Mouse (Mus musculus) forebrain, embryonic 12.5 days (tissue): ENCODE measurements around the gene Pcgf3. TPM values are rescaled to one million over a fixed set of nuclear protein-coding genes. Genes with fewer than 3 reads are reported as not detected.

Source experiments
- ATAC-seq: fragments of 200-750 bp; cut with Nextera tagmentation; 2 replicates; pipeline ENCODE4 v1.8.0; 2017; ENCODE audit warnings: moderate TSS enrichment; ENCODE audit not compliant: low FRiP score
- H3K27ac ChIP-seq: fragments of 300-500 bp; sonication (generic); 2 replicates; pipeline ENCODE4 v1.5.1; 2016; ENCODE audit warnings: mild to moderate bottlenecking
- H3K27me3 ChIP-seq: fragments of 300-500 bp; sonication (generic); 2 replicates; pipeline ENCODE4 v1.6.1; 2016; ENCODE audit warnings: mild to moderate bottlenecking
- H3K36me3 ChIP-seq: fragments of 300-500 bp; sonication (generic); replicated peaks from 2 replicates; pipeline ENCODE4 v1.6.1; 2016; ENCODE audit warnings: mild to moderate bottlenecking
- H3K4me1 ChIP-seq: fragments of 300-500 bp; sonication (generic); 2 replicates; pipeline ENCODE4 v1.6.1; 2016
- H3K4me2 ChIP-seq: fragments of 300-500 bp; sonication (generic); 2 replicates; pipeline ENCODE4 v1.6.1; 2016; ENCODE audit warnings: mild to moderate bottlenecking, moderate library complexity
- H3K4me3 ChIP-seq: fragments of 300-500 bp; sonication (generic); replicated peaks from 2 replicates; pipeline ENCODE4 v1.5.1; 2016; ENCODE audit warnings: mild to moderate bottlenecking
- H3K9ac ChIP-seq: fragments of 300-500 bp; sonication (generic); 2 replicates; pipeline ENCODE4 v1.6.1; 2016; ENCODE audit warnings: mild to moderate bottlenecking
- H3K9me3 ChIP-seq: fragments of 300-500 bp; sonication (generic); 2 replicates; pipeline ENCODE4 v1.6.1; 2016
- WGBS: fragments of 180-500 bp; shearing (Covaris S2); methylation state at CpG from one replicate; pipeline ENCODE4 v1.1.7; 2016; 5-methylcytosine and 5-hydroxymethylcytosine counted together
- polyA plus RNA-seq: library from polyadenylated mRNA; unstranded; fragments of >200 nt; fragmentation: Nextera tagmentation; extraction: Ambion mirVana; gene quantifications from 2 replicates; pipeline ENCODE4 v1.2.1, GENCODE M21; 2016

The Pcgf3 gene
- 36.2 and 36.8 TPM in 2 replicates for polyA plus RNA-seq

DNA sequence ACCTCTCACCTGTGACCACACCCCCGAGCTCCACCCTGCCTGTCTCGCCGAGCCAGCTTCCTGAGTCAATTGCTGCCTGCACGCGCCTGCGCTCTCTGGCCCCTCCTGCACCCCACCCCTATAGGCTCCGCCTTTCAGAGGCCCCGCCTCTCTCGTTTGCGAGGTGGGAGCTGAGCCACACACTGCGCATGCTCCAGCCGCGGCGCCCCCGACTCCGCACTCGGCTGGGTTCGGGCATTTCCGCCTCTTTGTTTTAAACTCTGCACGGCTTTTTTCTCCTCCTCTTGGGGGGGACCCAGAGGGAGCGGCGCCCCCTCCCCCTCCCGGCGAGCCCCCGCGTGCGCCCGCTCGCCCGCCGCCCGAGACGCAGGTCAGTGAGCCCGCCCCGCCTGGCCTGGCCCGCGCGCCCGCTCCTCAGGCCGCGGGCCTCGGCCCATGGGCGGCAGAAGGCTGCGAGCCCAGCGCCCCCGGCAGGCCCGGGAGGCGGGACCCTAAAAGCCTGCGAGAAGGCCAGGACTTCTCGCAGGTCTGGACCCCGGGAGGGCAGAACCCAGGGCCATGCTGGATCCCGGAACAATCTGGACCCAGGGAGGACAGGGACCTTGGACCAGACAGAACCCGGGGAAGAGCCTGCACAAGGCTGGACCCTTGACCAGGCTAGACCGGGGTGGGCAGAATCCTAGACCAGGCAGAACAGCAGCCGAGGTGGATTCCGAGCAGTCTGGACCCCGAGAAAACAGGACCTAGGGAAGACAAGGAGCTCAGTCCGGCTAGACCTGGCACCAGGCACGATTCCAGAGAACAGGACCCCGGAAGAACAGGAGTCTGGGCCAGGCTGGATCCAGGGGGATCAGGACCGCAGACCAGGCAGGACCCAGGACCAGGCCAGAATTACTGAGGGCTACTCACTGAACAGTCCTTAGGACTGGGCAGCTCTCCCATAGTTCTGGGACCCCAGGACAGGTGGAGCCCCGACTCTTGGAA lies at the start of gene Pcgf3:
TSS of gene Pcgf3 (plus strand) at position 151 of the 984 bp plus-strand sequence.
- WGBS: under 1% methylated on average over 49 of the region's 62 CpGs
- peak within 1 kb of the TSS; percentile 99 for H3K9ac ChIP-seq
- H3K27me3 ChIP-seq: peaks cover 21% of the 10 kb centered on the region
- H3K4me3 ChIP-seq: peak within 1 kb of the TSS; percentile 89
- H3K27ac ChIP-seq: peak within 1 kb of the TSS; percentile 84
- no peaks in the 10 kb centered on the region for H3K9me3 ChIP-seq
- H3K36me3 ChIP-seq: no peaks in the 10 kb centered on the region; the same call in 1 of the 2 replicates
- peak; percentile 98 for ATAC-seq
- H3K4me2 ChIP-seq: peak within 1 kb of the TSS; percentile 99
- peaks cover 46% of the 10 kb centered on the region for H3K4me1 ChIP-seq

DNA sequence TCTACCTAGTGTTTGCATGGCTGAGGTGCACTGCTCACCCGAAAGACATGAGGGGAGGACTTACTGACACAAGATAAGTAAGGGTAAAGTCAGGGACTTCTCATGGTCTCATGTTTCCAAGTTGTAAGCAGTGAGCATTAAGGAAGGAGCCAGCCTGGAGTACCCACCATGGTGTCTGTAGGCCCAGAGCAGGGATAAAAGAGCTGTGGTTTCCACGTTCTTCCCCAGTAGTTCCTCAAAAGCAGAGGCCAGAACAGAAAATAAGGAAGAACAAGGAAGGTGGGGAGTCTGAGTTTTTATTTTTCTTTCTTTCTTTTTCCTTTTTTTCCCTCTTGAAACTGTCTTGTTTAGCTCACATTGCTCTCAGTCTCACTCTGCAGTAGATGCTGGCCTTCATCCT lies 46.3 kb upstream of the Pcgf3 start:
- H3K36me3 ChIP-seq: no peaks in the 10 kb centered on the region
- no peaks in the 10 kb centered on the region for H3K4me1 ChIP-seq
- no peak overlapping the region for H3K9ac ChIP-seq
- H3K27me3 ChIP-seq: no peaks in the 10 kb centered on the region
- no peak overlapping the region for H3K27ac ChIP-seq
- no peak overlapping the region for H3K4me2 ChIP-seq
- WGBS: 76% methylated on average over 2 of the region's 2 CpGs
- no peaks in the 10 kb centered on the region for H3K9me3 ChIP-seq
- H3K4me3 ChIP-seq: no peak overlapping the region
- ATAC-seq: no peak

DNA sequence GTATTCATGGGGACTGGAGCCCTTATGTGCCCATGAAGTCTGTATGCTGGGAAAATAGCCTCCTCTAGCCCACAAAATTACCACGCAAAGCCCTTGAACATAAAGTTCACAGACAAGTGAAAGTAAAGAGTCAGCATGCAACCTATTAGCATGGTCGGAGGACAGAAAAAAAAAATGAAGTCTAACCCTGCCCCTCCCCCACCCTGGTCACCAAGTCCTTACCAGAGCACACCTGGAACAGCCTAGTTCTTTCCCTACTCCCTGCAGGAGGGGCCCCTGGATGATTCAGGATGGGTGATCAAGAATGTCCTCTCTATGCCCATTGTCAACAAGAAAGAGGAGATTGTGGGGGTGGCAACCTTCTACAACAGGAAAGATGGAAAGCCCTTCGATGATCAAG lies 38.3 kb upstream of the Pcgf3 start:
- H3K9me3 ChIP-seq: no peaks in the 10 kb centered on the region
- H3K27ac ChIP-seq: no peak overlapping the region
- no peak overlapping the region for H3K4me2 ChIP-seq
- H3K4me1 ChIP-seq: no peaks in the 10 kb centered on the region
- ATAC-seq: no peak
- no peaks in the 10 kb centered on the region for H3K36me3 ChIP-seq
- no peaks in the 10 kb centered on the region for H3K27me3 ChIP-seq
- WGBS: 85% methylated on average over 3 of the region's 3 CpGs
- H3K4me3 ChIP-seq: no peak overlapping the region
- H3K9ac ChIP-seq: no peak overlapping the region

DNA sequence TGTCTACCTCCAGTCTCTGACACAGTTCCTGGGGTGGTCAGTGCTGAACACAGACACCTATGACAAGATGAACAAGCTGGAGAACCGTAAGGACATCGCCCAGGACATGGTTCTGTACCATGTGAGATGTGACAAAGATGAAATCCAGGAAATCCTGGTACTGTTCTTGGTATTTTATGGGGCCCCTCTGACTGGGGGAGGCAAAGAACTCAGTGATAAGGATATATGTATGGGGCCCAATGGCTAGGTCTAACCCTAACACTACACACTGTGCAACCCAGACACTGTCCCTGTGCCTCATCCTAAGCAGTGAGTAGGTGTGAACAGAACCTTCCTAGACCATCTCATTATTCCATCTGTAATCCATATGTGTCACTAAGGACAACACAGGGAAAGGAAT lies 37.6 kb upstream of the Pcgf3 start:
- Histone ChIP-seq H3K27ac (no peak overlapping the region), H3K36me3 (no peaks in the 10 kb centered on the region), H3K27me3 (no peaks in the 10 kb centered on the region), H3K4me1 (no peaks in the 10 kb centered on the region), H3K9me3 (no peaks in the 10 kb centered on the region), H3K4me2 (no peak overlapping the region), H3K9ac (no peak overlapping the region), H3K4me3 (no peak overlapping the region)
- 89% methylated on average over 2 of the region's 2 CpGs for WGBS
- no peak for ATAC-seq

DNA sequence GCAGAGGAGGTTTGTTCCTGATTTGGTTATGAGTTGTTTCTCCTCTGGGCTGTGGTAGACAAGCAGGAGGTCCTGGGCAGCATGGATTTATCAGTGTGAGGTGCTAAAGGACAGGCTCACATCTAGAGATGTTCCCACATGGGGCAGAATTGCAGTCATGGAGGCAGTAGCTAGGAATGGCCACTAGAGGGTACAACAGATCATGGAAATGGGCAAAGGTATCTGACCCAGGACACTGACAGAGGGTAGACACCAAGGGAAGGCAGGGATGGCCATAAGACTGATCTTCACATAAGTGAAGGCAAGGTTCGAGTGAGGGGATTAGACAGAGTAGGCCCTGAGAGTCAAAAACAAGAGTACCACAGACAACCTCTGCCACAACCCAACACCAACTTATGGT lies 33.8 kb upstream of the Pcgf3 start:
- no peak overlapping the region for H3K9ac ChIP-seq
- no peak overlapping the region for H3K27ac ChIP-seq
- ATAC-seq: 0 out of 2 replicates have a peak, but pooled peaks have one; percentile 44
- no peaks in the 10 kb centered on the region for H3K4me1 ChIP-seq
- no peak overlapping the region for H3K4me3 ChIP-seq
- WGBS: 65% methylated on average over 1 of the region's 1 CpGs
- no peaks in the 10 kb centered on the region for H3K27me3 ChIP-seq
- no peak overlapping the region for H3K4me2 ChIP-seq
- peaks cover 24% of the 10 kb centered on the region for H3K36me3 ChIP-seq
- H3K9me3 ChIP-seq: no peaks in the 10 kb centered on the region

DNA sequence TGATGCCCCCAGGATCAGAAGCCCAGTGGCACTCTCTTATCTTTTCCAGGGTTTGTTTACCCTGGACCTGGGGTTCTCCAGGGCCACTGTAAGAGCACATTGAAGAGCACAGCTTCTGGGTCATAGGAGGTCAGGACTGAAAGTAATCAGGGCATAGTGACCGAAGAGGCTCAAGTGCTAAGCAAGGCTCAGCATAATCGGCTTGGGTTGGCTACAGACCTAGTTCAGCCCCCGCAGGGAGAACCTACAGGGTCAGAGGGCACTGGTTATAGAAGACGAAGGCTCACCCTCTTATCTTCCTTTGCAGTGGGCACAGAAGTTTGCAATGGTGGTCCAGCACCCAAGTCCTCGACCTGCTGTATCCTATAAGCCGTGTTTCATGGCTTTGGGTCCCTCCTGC lies 29.8 kb upstream of the Pcgf3 start:
- H3K4me3 ChIP-seq: no peak overlapping the region
- 94% methylated on average over 6 of the region's 6 CpGs for WGBS
- H3K27me3 ChIP-seq: peaks cover 7% of the 10 kb centered on the region; the same call in 1 of the 2 replicates
- peaks cover 14% of the 10 kb centered on the region for H3K4me1 ChIP-seq
- peaks cover 32% of the 10 kb centered on the region for H3K36me3 ChIP-seq
- H3K9ac ChIP-seq: no peak overlapping the region
- H3K27ac ChIP-seq: no peak overlapping the region
- H3K4me2 ChIP-seq: no peak overlapping the region
- no peak for ATAC-seq
- H3K9me3 ChIP-seq: no peaks in the 10 kb centered on the region

DNA sequence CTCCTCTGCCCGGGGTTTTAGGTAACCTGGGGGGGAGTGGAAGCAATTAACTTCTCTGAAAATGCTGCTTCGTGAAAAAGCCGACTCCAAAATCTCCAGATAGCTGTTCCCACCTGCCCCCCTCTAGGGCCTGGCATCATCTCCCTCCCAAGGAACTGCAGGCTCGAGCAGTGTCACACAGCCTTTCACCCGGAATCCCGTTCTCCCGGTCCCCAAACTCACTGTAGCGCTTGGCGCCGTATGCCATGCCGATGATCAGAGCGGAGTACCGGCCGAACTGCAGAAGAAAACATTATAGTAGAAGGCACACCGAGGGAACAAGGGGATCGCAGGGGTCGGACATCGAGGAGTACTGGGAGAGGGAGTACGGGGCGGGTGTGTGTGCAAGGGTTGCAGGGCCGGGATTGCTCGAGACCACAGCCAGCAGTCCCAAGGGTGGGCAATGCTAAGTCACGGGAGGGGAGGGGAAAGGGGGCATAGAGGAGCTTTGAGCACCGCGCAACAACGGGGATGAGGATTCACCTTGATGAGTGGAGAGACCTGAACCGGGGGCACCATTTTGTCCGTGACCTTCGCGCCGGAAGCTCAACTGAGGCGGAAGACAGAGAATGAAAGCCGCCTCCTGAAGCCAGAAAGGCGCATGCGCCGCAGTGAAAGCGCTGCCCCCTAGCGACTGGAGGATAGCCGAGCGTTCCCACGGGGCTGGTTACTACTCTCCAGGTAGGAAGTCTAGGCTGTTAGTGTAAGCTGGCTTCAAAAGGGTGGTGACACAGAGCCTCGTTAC lies 27.0 kb upstream of the Pcgf3 start, which contains the start of gene Atp5k:
TSS of gene Atp5k (minus strand) at position 645 of the 784 bp plus-strand sequence.
- peaks cover 14% of the 10 kb centered on the region for H3K4me1 ChIP-seq
- H3K4me3 ChIP-seq: peak within 1 kb of the TSS; percentile 88
- peaks cover 15% of the 10 kb centered on the region; the same call in 1 of the 2 replicates for H3K27me3 ChIP-seq
- no peaks in the 10 kb centered on the region for H3K9me3 ChIP-seq
- 0 out of 2 replicates have a peak within 1 kb of the TSS, but pooled peaks have one; percentile 42 for H3K27ac ChIP-seq
- WGBS: 1% methylated on average over 42 of the region's 42 CpGs
- peak within 1 kb of the TSS; percentile 95 for H3K9ac ChIP-seq
- peak; percentile 91 for ATAC-seq
- H3K4me2 ChIP-seq: peak within 1 kb of the TSS; percentile 94
- H3K36me3 ChIP-seq: peaks cover 32% of the 10 kb centered on the region

DNA sequence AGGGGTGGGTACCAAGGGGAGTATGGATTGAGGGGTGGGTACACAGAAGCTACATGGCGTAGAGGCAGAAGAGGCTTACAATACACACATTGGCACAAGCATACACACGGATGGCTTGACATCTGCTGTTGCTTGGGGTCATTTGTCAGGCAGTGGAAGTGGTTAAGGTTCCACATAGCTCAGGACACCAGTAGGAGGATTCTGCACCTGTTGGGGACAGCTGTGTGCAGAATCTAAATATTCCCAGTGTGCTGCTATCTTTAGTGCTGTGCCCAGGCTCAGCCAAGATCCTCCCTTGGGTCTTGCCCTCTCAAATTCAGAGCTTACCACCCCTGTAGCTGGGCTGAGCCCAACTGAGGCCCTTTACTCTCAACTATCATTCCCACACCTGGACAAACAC lies 24.9 kb upstream of the Pcgf3 start:
- Histone ChIP-seq H3K4me2 (no peak overlapping the region), H3K9ac (no peak overlapping the region), H3K36me3 (peaks cover 17% of the 10 kb centered on the region), H3K9me3 (no peaks in the 10 kb centered on the region), H3K27me3 (peaks cover 15% of the 10 kb centered on the region; the same call in 1 of the 2 replicates), H3K27ac (no peak overlapping the region), H3K4me3 (no peak overlapping the region), H3K4me1 (peaks cover 14% of the 10 kb centered on the region)
- WGBS: 72% methylated on average over 2 of the region's 2 CpGs
- no peak for ATAC-seq

DNA sequence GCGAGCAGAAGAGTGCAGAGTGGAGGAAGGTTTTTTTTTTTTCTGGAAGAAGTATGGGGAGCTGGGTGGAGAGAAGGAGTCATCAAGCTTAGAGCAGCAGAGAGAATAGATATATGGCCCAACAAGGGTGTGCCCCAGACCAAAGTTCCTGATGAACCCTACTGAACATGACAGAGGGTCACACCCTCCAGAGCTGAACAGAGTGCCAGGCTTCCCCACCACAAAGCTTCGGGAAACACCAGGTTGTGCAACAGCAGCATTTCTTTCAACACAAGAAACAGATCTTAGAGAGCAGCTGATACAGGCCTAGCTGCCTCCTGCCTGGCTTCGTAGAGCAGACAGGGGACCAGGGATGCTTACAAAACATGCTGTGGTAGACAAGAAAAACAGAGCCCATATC lies 14.1 kb upstream of the Pcgf3 start:
- ATAC-seq: no peak
- H3K4me3 ChIP-seq: no peak overlapping the region
- peaks cover 7% of the 10 kb centered on the region for H3K4me1 ChIP-seq
- H3K27ac ChIP-seq: no peak overlapping the region
- no peaks in the 10 kb centered on the region for H3K9me3 ChIP-seq
- no peak overlapping the region for H3K9ac ChIP-seq
- no peaks in the 10 kb centered on the region for H3K36me3 ChIP-seq
- no peak overlapping the region for H3K4me2 ChIP-seq
- 91% methylated on average over 3 of the region's 3 CpGs for WGBS
- H3K27me3 ChIP-seq: peaks cover 37% of the 10 kb centered on the region

DNA sequence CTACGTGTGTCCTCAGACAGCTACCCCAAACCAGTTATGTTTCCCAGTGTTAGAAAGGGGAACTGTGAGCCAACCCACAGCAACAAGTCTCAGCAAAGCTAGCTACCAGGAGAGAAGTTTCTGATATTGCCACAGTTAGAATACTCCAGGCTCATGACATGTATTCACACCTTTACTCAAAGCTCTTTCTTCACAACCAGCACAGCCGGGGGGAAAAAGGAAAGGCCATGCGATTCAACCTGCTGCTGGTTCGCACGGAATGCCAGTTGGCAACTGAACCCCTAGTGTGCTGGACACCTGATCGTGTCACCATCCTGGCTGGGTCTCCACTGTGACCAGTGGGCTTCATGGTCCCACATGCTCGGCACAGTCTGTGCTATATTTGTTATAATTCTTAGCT lies 13.2 kb upstream of the Pcgf3 start:
- no peak overlapping the region for H3K4me3 ChIP-seq
- no peaks in the 10 kb centered on the region for H3K36me3 ChIP-seq
- WGBS: 83% methylated on average over 7 of the region's 7 CpGs

DNA sequence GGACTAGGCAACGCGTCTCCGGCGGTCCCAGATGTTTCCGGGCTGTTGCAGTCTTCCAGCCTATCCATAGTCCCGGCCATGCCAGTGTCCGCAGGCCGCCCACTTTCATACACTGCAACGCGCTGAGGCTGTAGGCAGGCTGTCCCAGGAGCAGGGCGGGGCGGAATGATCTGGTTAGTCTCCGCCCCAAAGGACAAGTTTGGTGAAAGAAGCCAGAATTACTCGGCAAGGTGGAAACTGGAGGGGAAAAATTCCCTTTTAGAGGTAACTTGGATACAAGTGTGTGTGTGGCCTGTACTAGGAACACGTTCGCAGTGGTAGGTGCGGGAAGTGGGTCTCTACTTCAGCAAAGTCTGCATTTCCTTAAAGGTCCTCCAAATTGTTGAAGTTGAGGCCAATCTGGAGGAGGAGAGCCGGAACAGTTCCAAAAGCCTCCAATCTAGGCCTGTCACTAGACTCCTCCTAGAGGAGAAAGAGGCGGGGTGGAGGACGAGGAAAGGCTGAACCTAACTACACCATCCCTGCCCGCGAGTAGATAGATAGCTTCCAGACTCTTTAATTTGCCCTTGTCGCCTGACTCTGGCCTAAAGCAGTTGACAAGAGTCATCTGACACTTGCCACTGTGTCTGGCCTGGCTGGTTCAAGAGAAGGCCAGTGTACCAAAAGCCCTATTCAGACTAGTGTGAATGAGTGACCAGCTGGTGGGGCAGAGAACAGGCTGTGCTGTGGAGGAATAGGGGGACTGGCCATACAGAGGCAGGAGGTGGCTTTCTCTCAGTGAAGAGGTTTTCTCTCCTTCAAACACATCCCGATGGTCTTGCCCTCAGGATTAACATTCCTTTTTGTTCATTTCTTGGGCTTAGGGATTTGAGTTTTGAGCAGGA lies 12.0 kb upstream of the Pcgf3 start, which contains the start of gene Mfsd7a:
TSS of gene Mfsd7a (minus strand) at position 107 of the 884 bp plus-strand sequence.
- H3K4me3 ChIP-seq: peak within 1 kb of the TSS; percentile 29
- H3K27ac ChIP-seq: no peak within 1 kb of the TSS
- no peak within 1 kb of the TSS for H3K9ac ChIP-seq
- peaks cover 7% of the 10 kb centered on the region for H3K4me1 ChIP-seq
- H3K36me3 ChIP-seq: no peaks in the 10 kb centered on the region
- no peaks in the 10 kb centered on the region for H3K9me3 ChIP-seq
- peaks cover 43% of the 10 kb centered on the region for H3K27me3 ChIP-seq
- 13% methylated on average over 24 of the region's 24 CpGs for WGBS
- peak within 1 kb of the TSS; percentile 54 for H3K4me2 ChIP-seq
- ATAC-seq: peak; percentile 39; the same call in 1 of the 2 replicates

More for the DNA sequence above, 13.2 kb upstream of the Pcgf3 start:
- ATAC-seq: no peak
- H3K4me1 ChIP-seq: peaks cover 7% of the 10 kb centered on the region
- H3K27ac ChIP-seq: no peak overlapping the region
- no peak overlapping the region for H3K9ac ChIP-seq
- H3K9me3 ChIP-seq: no peaks in the 10 kb centered on the region
- peaks cover 42% of the 10 kb centered on the region for H3K27me3 ChIP-seq
- no peak overlapping the region for H3K4me2 ChIP-seq
